Mouse (Mus musculus) CH12.LX (cell line): ENCODE measurements around the gene Col5a1. TPM values are rescaled to one million over a fixed set of nuclear protein-coding genes. Genes with fewer than 3 reads are reported as not detected.

Experiments
- DNase-seq: peaks from one replicate; pipeline ENCODE4 v3.0.0-alpha.2; 2013; ENCODE audit errors: extremely low read depth
- H3K27ac ChIP-seq: 2 replicates; pipeline ENCODE4 v1.5.1; 2012; ENCODE audit warnings: low read depth, mild to moderate bottlenecking, control low read depth, moderate library complexity; ENCODE audit not compliant: insufficient read depth
- H3K27me3 ChIP-seq: replicated peaks from 2 replicates; pipeline ENCODE3; 2012; ENCODE audit warnings: inconsistent platforms
- H3K36me3 ChIP-seq, 2 experiments: replicated peaks in 1 of 2; 2 replicates each; pipeline versions ENCODE3 to v1.6.1; 2012; ENCODE audit warnings: inconsistent platforms in 1 of 2, low read length in 1 of 2, mild to moderate bottlenecking in 1 of 2, mixed read lengths in 1 of 2, moderate library complexity in 1 of 2; ENCODE audit not compliant: control insufficient read depth in 1 of 2, insufficient read depth in 1 of 2
- H3K4me1 ChIP-seq, 2 experiments: 2 replicates each; pipeline ENCODE4 v1.6.1; 2012; ENCODE audit warnings: inconsistent platforms in 1 of 2, moderate library complexity in 1 of 2; ENCODE audit not compliant: insufficient read depth in 2 of 2, control insufficient read depth in 1 of 2
- H3K4me2 ChIP-seq: 2 replicates; pipeline ENCODE4 v1.6.1; 2012; ENCODE audit warnings: low read depth, mild to moderate bottlenecking, control low read depth; ENCODE audit not compliant: poor library complexity, insufficient read depth, severe bottlenecking
- H3K4me3 ChIP-seq, 3 experiments: fragments of 150-350 bp in 1 of 3; sonication (generic) in 1 of 3; replicated peaks in 1 of 3; 2 replicates each; pipeline versions ENCODE3 to v1.5.1; 2011 to 2012; ENCODE audit warnings: low read depth in 2 of 3, low read length in 2 of 3, mild to moderate bottlenecking in 2 of 3, moderate library complexity in 2 of 3, control low read depth in 1 of 3, improper control_type of control experiment in 1 of 3, inconsistent platforms in 1 of 3, mixed read lengths in 1 of 3; ENCODE audit not compliant: poor library complexity in 1 of 3
- H3K79me2 ChIP-seq: replicated peaks from 2 replicates; pipeline ENCODE4 v1.6.1; 2012; ENCODE audit warnings: mild to moderate bottlenecking, moderate library complexity; ENCODE audit not compliant: control insufficient read depth, poor library complexity, insufficient read depth, severe bottlenecking; ENCODE audit errors: extremely low read depth
- H3K9ac ChIP-seq: 2 replicates; pipeline ENCODE4 v1.6.1; 2012; ENCODE audit warnings: low read depth, mild to moderate bottlenecking, control low read depth, moderate library complexity; ENCODE audit not compliant: insufficient read depth
- H3K9me3 ChIP-seq: replicated peaks from 2 replicates; pipeline ENCODE3; 2012; ENCODE audit warnings: low read length, inconsistent platforms, mixed read lengths
- BHLHE40 ChIP-seq: IDR thresholded peaks from 2 replicates; pipeline ENCODE4 v1.6.1; 2011; ENCODE audit warnings: mild to moderate bottlenecking, low read depth, low read length, improper control_type of control experiment
- CHD1 ChIP-seq: IDR thresholded peaks from 2 replicates; pipeline ENCODE4 v1.6.1; 2012; ENCODE audit warnings: low read depth, low read length, improper control_type of control experiment, inconsistent platforms
- CHD2 ChIP-seq: IDR thresholded peaks from 2 replicates; pipeline ENCODE4 v1.6.1; 2011; ENCODE audit warnings: low read length, improper control_type of control experiment
- CTCF ChIP-seq, 2 experiments: IDR thresholded peaks in 1 of 2; conservative IDR thresholded peaks in 1 of 2; 2 replicates each; pipeline ENCODE4 v1.5.1; 2011 to 2012; ENCODE audit warnings: low read depth in 2 of 2, low read length in 2 of 2, improper control_type of control experiment in 1 of 2, inconsistent platforms in 1 of 2, mild to moderate bottlenecking in 1 of 2, moderate library complexity in 1 of 2
- ELF1 ChIP-seq: IDR thresholded peaks from 2 replicates; pipeline ENCODE4 v1.6.1; 2014; ENCODE audit warnings: low read depth, mild to moderate bottlenecking, inconsistent platforms, low read length, improper control_type of control experiment
- EP300 ChIP-seq: IDR thresholded peaks from 2 replicates; pipeline ENCODE4 v1.6.1; 2011; ENCODE audit warnings: low read length, improper control_type of control experiment
- ETS1 ChIP-seq: conservative IDR thresholded peaks from 2 replicates; pipeline ENCODE4 v1.6.1; 2012; ENCODE audit warnings: low read depth, mild to moderate bottlenecking, inconsistent platforms, low read length, improper control_type of control experiment, moderate library complexity
- GABPA ChIP-seq: IDR thresholded peaks from 2 replicates; pipeline ENCODE4 v1.6.1; 2012; ENCODE audit warnings: low read depth, low read length, improper control_type of control experiment, inconsistent platforms; ENCODE audit not compliant: insufficient replicate concordance
- HCFC1 ChIP-seq: IDR thresholded peaks from 2 replicates; pipeline ENCODE4 v1.6.1; 2012; ENCODE audit warnings: low read depth, mild to moderate bottlenecking, inconsistent platforms, low read length, improper control_type of control experiment
- KAT2A ChIP-seq: IDR thresholded peaks from 2 replicates; pipeline ENCODE4 v1.6.1; 2012; ENCODE audit warnings: low read length, improper control_type of control experiment, inconsistent platforms; ENCODE audit not compliant: insufficient replicate concordance
- MAFK ChIP-seq: IDR thresholded peaks from 2 replicates; pipeline ENCODE4 v1.6.1; 2011; ENCODE audit warnings: low read length, improper control_type of control experiment; ENCODE audit not compliant: insufficient replicate concordance
- MAZ ChIP-seq: IDR thresholded peaks from 2 replicates; pipeline ENCODE4 v1.6.1; 2012; ENCODE audit warnings: low read depth, mild to moderate bottlenecking, inconsistent platforms, low read length, improper control_type of control experiment, moderate library complexity
- MYC ChIP-seq: IDR thresholded peaks from 2 replicates; pipeline ENCODE4 v1.6.1; 2011; ENCODE audit warnings: low read depth, mild to moderate bottlenecking, improper control_type of control experiment, low read length
- NELFE ChIP-seq: IDR thresholded peaks from 2 replicates; pipeline ENCODE4 v1.6.1; 2011; ENCODE audit warnings: low read depth, low read length, improper control_type of control experiment
- NRF1 ChIP-seq: IDR thresholded peaks from 2 replicates; pipeline ENCODE4 v1.6.1; 2014; ENCODE audit warnings: low read depth, mild to moderate bottlenecking, inconsistent platforms, low read length, improper control_type of control experiment, moderate library complexity
- PAX5 ChIP-seq: IDR thresholded peaks from 2 replicates; pipeline ENCODE4 v1.6.1; 2012; ENCODE audit warnings: low read length, inconsistent platforms, mixed read lengths
- POLR2AphosphoS2 ChIP-seq: IDR thresholded peaks from 2 replicates; pipeline ENCODE4 v1.6.1; 2011; ENCODE audit warnings: low read depth, low read length, improper control_type of control experiment
- RAD21 ChIP-seq: IDR thresholded peaks from 2 replicates; pipeline ENCODE4 v1.6.1; 2011; ENCODE audit warnings: low read depth, mild to moderate bottlenecking, low read length, improper control_type of control experiment, moderate library complexity
- SIN3A ChIP-seq: IDR thresholded peaks from 2 replicates; pipeline ENCODE4 v1.6.1; 2012; ENCODE audit warnings: low read length, improper control_type of control experiment, inconsistent platforms
- SMC3 ChIP-seq: IDR thresholded peaks from 2 replicates; pipeline ENCODE4 v1.6.1; 2011; ENCODE audit warnings: low read depth, low read length, improper control_type of control experiment
- TBP ChIP-seq: conservative IDR thresholded peaks from 2 replicates; pipeline ENCODE4 v1.6.1; 2011; ENCODE audit warnings: low read depth, low read length, improper control_type of control experiment
- TCF12 ChIP-seq: IDR thresholded peaks from 2 replicates; pipeline ENCODE4 v1.6.1; 2014; ENCODE audit warnings: low read depth, mild to moderate bottlenecking, inconsistent platforms, low read length, improper control_type of control experiment
- UBTF ChIP-seq: IDR thresholded peaks from 2 replicates; pipeline ENCODE4 v1.6.1; 2012; ENCODE audit warnings: low read depth, mild to moderate bottlenecking, inconsistent platforms, low read length, improper control_type of control experiment, moderate library complexity
- ZKSCAN1 ChIP-seq: IDR thresholded peaks from 2 replicates; pipeline ENCODE4 v1.6.1; 2012; ENCODE audit warnings: low read depth, inconsistent platforms, low read length, improper control_type of control experiment, borderline replicate concordance
- ZMIZ1 ChIP-seq: IDR thresholded peaks from 2 replicates; pipeline ENCODE4 v1.6.1; 2012; ENCODE audit warnings: low read depth, mild to moderate bottlenecking, inconsistent platforms, low read length, improper control_type of control experiment
- ZNF384 ChIP-seq: IDR thresholded peaks from 2 replicates; pipeline ENCODE4 v1.6.1; 2012; ENCODE audit warnings: low read depth, low read length, improper control_type of control experiment, inconsistent platforms
- dilution Hi-C: fragments of 300-500 bp; cut with MboI; formaldehyde crosslinking; loops from 2 replicates; pipeline ENCODE4 v1.14.3; 2020; ENCODE audit warnings: low sequenced_read_pairs; ENCODE audit not compliant: extremely low pct_unique_long_range_greater_than_20kb, extremely low pct_ligation_motif_present
- in situ Hi-C: fragments of 300-500 bp; cut with MboI; formaldehyde crosslinking; loops from 3 replicates; pipeline ENCODE4 v1.14.3; 2019; ENCODE audit warnings: low sequenced_read_pairs, low pct_ligation_motif_present, low pct_unique_long_range_greater_than_20kb, mixed read lengths
- polyA plus RNA-seq: library from polyadenylated mRNA; unstranded; fragments of >175 nt; gene quantifications from 2 replicates; pipeline ENCODE4 v1.2.1, GENCODE M21; 2012; ENCODE audit warnings: low read depth; ENCODE audit not compliant: insufficient read length
- total RNA-seq, 2 experiments: library from RNA; depleted of rRNA; stranded (reverse); fragments of 300-350 nt in 1 of 2; fragments of >200 nt in 1 of 2; gene quantifications; 2 replicates each; pipeline ENCODE4 v1.2.3; 2012 to 2014

The Col5a1 gene
- total and polyA plus RNA-seq, 3 experiments: 0.04 TPM; not detected in 2

- DNase-seq: no peak
- dilution Hi-C loops: no loop called here
Observed at GRCm38 (mm10) chr2:27922053-27922452, 35.8 kb downstream of the Col5a1 start.

GRCm38 (mm10) chr2:27923718-27924117 is 37.5 kb downstream of the Col5a1 start:
- peaks cover 97% of the 10 kb centered on the region for H3K27me3 ChIP-seq
- peaks cover 5% of the 10 kb centered on the region for H3K9me3 ChIP-seq
- H3K4me1 ChIP-seq: no peaks in the 10 kb centered on the region
- H3K36me3 ChIP-seq: no peaks in the 10 kb centered on the region
- no peak overlapping the region for H3K9ac ChIP-seq
- DNase-seq: no peak
- dilution Hi-C loops: no loop called here
- TF ChIP-seq TBP (no peak), ZMIZ1 (no peak), MYC (no peak), UBTF (no peak), PAX5 (no peak), HCFC1 (no peak), KAT2A (no peak), SIN3A (no peak), NRF1 (no peak), SMC3 (no peak), NELFE (no peak)
- TF ChIP-seq, all 38 proteins: peak for 0
- Histone ChIP-seq H3K4me3 (no peak overlapping the region), H3K27ac (no peak overlapping the region), H3K4me2 (no peak overlapping the region), H3K79me2 (no peaks in the 10 kb centered on the region)
- in situ Hi-C loops: no loop called here

More at GRCm38 (mm10) chr2:27922053-27922452, 35.8 kb downstream of the Col5a1 start:
- H3K36me3 ChIP-seq: no peaks in the 10 kb centered on the region
- H3K9me3 ChIP-seq: peaks cover 5% of the 10 kb centered on the region
- H3K4me1 ChIP-seq: no peaks in the 10 kb centered on the region
- H3K9ac ChIP-seq: no peak overlapping the region
- peaks cover 98% of the 10 kb centered on the region for H3K27me3 ChIP-seq
- no peak for TF ChIP-seq ELF1
- no peak for TF ChIP-seq SMC3
- no peak for TF ChIP-seq ZKSCAN1
- no peak for TF ChIP-seq MAZ
- no peak for TF ChIP-seq RAD21
- TF ChIP-seq CHD1: no peak
- TF ChIP-seq MAFK: no peak
- TF ChIP-seq GABPA: no peak
- no peak for TF ChIP-seq EP300
- TF ChIP-seq ETS1: no peak
- no peak for TF ChIP-seq ZMIZ1
- TF ChIP-seq TCF12: no peak
- no peak for TF ChIP-seq POLR2AphosphoS2
- no peak for TF ChIP-seq MYC
- no peak for TF ChIP-seq CHD2
- TF ChIP-seq ZNF384: no peak
- no peak for TF ChIP-seq CTCF (conservative IDR thresholded peaks at IDR 0.05 in 1 of 2, IDR thresholded peaks at IDR 0.05 in 1 of 2; ENCODE audit: low read depth in 2 of 2, low read length in 2 of 2)
- TF ChIP-seq BHLHE40: no peak
- no peak for TF ChIP-seq NRF1
- in situ Hi-C loops: no loop called here
- no peak overlapping the region for H3K27ac ChIP-seq
- no peak overlapping the region for H3K4me3 ChIP-seq
- H3K79me2 ChIP-seq: no peaks in the 10 kb centered on the region
- no peak overlapping the region for H3K4me2 ChIP-seq
